Mouse (Mus musculus): ENCODE results near the gene Cabp1. TPM values are rescaled to one million over a fixed set of nuclear protein-coding genes. Genes with fewer than 3 reads are reported as not detected.
"Not testable (repeated sequence)": the region's sequence is repeated elsewhere in the genome, so short reads cannot be mapped to it uniquely, and the experiment has no call there.

Cabp1 gene
- polyA plus RNA-seq, 1 experiment from 2014 or later: 8.3 TPM

- Histone ChIP-seq H3K9ac (replicated peaks; ENCODE audit: low read depth, low read length) (no peak overlapping the region), H3K36me3 (ENCODE audit: control insufficient read depth, insufficient read depth) (no peaks in the 10 kb centered on the region), H3K27me3 (replicated peaks; ENCODE audit: control insufficient read depth, insufficient read depth, low read length) (no peaks in the 10 kb centered on the region), H3K4me1 (replicated peaks; ENCODE audit: control insufficient read depth, insufficient read depth, low read length) (0 out of 2 replicates have a peak, but pooled peaks cover 3% of the 10 kb centered on the region), H3K27ac (ENCODE audit: low read length) (no peak overlapping the region), H3K4me2 (ENCODE audit: low read length) (no peak overlapping the region), H3K4me3 (replicated peaks; ENCODE audit: low read length) (no peak overlapping the region), H3K9me3 (ENCODE audit: control insufficient read depth, low read length) (no peaks in the 10 kb centered on the region)
- no peak for ATAC-seq
- WGBS: 84% methylated on average over 7 of the region's 7 CpGs
Observed at GRCm38 (mm10) chr5:115166815-115167194, 27.4 kb downstream of the Cabp1 start.

DNA sequence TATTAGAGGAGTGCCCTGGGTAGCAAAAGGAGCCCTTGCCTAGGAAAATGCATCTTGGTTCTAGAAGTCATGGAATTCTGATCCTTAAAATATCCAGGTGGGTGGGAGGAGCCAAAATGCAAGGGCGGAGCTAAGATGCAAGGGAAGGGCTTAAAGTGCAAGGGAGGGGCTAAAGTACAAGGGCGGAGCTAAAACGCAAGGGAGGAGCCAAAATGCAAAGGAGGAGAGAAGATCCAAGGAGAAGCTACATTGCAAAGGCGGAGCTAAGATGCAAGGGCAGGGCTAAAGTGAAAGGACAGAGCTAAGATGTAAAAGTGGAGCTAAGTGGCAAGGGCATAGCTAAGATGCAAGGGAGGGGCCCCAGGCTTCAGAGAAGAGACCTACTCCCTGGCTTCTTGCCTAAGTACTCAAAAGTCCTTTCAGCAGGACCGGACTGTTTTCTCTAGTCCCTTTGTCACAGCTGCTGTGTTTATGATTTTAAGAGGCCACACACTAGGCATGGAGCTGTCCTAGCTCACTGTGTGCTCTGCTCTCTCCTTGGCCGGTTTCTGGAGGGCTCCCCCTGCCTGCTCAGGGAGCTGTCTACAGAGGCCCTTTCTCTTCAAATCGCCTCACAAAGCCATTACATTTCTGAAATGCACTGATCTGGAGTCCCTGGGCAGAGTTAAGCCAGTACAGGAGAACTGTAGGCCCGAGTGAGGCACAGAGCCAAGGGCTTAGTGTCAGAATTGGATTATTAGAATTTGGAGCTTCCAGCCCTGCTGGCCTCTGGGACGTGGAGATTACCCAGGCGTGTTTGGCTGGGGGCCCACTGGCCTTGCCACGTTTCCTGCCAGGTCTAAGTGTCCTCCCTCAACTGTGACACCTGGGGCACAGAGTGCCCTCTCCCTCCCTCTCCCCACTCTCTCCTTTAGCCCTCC, 28.0 kb downstream of the Cabp1 start:
- H3K9ac ChIP-seq (replicated peaks; ENCODE audit: low read depth, low read length): no peak overlapping the region
- no peak overlapping the region for H3K4me3 ChIP-seq (replicated peaks; ENCODE audit: low read length)
- H3K4me2 ChIP-seq (ENCODE audit: low read length): no peak overlapping the region
- H3K4me1 ChIP-seq (replicated peaks; ENCODE audit: control insufficient read depth, insufficient read depth, low read length): 0 out of 2 replicates have a peak, but pooled peaks cover 3% of the 10 kb centered on the region
- no peaks in the 10 kb centered on the region for H3K36me3 ChIP-seq (ENCODE audit: control insufficient read depth, insufficient read depth)
- 50% methylated on average over 11 of the region's 11 CpGs for WGBS
- no peaks in the 10 kb centered on the region for H3K27me3 ChIP-seq (replicated peaks; ENCODE audit: control insufficient read depth, insufficient read depth, low read length)
- no peak overlapping the region for H3K27ac ChIP-seq (ENCODE audit: low read length)
- ATAC-seq: no peak
- H3K9me3 ChIP-seq (ENCODE audit: control insufficient read depth, low read length): no peaks in the 10 kb centered on the region

DNA sequence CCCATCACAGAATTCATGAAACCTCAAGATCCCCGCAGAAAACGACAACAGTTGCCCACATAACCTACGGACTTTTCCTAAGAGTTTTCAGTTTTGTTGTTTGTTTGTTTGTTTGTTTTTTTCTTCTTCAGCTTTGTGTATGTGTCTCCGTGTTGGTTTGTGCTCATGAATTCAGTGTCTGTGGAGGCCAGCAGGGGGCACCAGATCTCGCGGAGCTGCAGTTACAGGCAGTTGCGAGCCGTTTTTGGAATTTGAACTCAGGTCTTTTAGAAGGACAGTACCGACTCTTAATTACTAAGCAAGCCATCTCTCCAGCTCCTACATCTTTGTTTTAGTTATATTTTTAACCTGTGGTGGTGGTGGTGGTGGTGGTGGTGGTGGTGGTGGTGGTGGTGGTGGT, 28.8 kb downstream of the Cabp1 start:
- Histone ChIP-seq H3K4me3 (replicated peaks; ENCODE audit: low read length) (no peak overlapping the region), H3K27me3 (replicated peaks; ENCODE audit: control insufficient read depth, insufficient read depth, low read length) (no peaks in the 10 kb centered on the region), H3K9ac (replicated peaks; ENCODE audit: low read depth, low read length) (no peak overlapping the region), H3K4me2 (ENCODE audit: low read length) (no peak overlapping the region), H3K27ac (ENCODE audit: low read length) (no peak overlapping the region), H3K36me3 (ENCODE audit: control insufficient read depth, insufficient read depth) (no peaks in the 10 kb centered on the region), H3K4me1 (replicated peaks; ENCODE audit: control insufficient read depth, insufficient read depth, low read length) (0 out of 2 replicates have a peak, but pooled peaks cover 3% of the 10 kb centered on the region), H3K9me3 (ENCODE audit: control insufficient read depth, low read length) (no peaks in the 10 kb centered on the region)
- no peak for ATAC-seq
- 67% methylated on average over 9 of the region's 9 CpGs for WGBS

DNA sequence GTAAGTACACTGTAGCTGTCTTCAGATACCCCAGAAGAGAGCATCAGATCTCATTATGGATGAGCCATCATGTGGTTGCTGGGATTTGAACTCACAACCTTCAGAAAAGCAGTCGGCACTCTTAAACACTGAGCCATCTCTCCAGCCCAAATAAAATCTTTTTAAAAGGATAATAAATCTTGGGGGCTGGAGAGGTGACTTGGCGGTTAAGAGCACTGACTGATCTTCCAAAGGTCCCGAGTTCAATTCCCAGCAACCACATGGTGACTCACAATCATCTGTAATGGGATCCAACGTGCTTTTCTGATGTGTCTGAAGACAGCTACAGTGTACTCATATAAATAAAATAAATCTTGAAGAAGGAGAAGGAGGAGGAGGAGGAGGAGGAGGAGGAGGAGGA, 29.7 kb downstream of the Cabp1 start:
- not testable (repeated sequence) for H3K4me1 ChIP-seq (replicated peaks; ENCODE audit: control insufficient read depth, insufficient read depth, low read length); H3K4me3 ChIP-seq (replicated peaks; ENCODE audit: low read length); H3K9me3 ChIP-seq (ENCODE audit: control insufficient read depth, low read length); H3K27ac ChIP-seq (ENCODE audit: low read length); H3K4me2 ChIP-seq (ENCODE audit: low read length); H3K9ac ChIP-seq (replicated peaks; ENCODE audit: low read depth, low read length); H3K27me3 ChIP-seq (replicated peaks; ENCODE audit: control insufficient read depth, insufficient read depth, low read length); ATAC-seq; H3K36me3 ChIP-seq (ENCODE audit: control insufficient read depth, insufficient read depth)
- 85% methylated on average over 4 of the region's 4 CpGs for WGBS

- WGBS: 40% methylated on average over 8 of the region's 8 CpGs
- Histone ChIP-seq H3K27ac (ENCODE audit: low read length) (no peak overlapping the region), H3K4me1 (replicated peaks; ENCODE audit: control insufficient read depth, insufficient read depth, low read length) (peaks cover 6% of the 10 kb centered on the region), H3K4me3 (replicated peaks; ENCODE audit: low read length) (no peak overlapping the region), H3K36me3 (ENCODE audit: control insufficient read depth, insufficient read depth) (no peaks in the 10 kb centered on the region), H3K9me3 (ENCODE audit: control insufficient read depth, low read length) (no peaks in the 10 kb centered on the region), H3K27me3 (replicated peaks; ENCODE audit: control insufficient read depth, insufficient read depth, low read length) (no peaks in the 10 kb centered on the region), H3K9ac (replicated peaks; ENCODE audit: low read depth, low read length) (no peak overlapping the region), H3K4me2 (ENCODE audit: low read length) (no peak overlapping the region)
- no peak for ATAC-seq
Observed at GRCm38 (mm10) chr5:115163563-115163962, 30.6 kb downstream of the Cabp1 start.

GRCm38 (mm10) chr5:115161940-115162279, 32.3 kb downstream of the Cabp1 start:
- not testable (repeated sequence) for H3K9ac ChIP-seq (replicated peaks; ENCODE audit: low read depth, low read length); H3K4me3 ChIP-seq (replicated peaks; ENCODE audit: low read length); H3K36me3 ChIP-seq (ENCODE audit: control insufficient read depth, insufficient read depth); H3K9me3 ChIP-seq (ENCODE audit: control insufficient read depth, low read length); H3K27ac ChIP-seq (ENCODE audit: low read length); H3K4me2 ChIP-seq (ENCODE audit: low read length); H3K27me3 ChIP-seq (replicated peaks; ENCODE audit: control insufficient read depth, insufficient read depth, low read length); ATAC-seq
- WGBS: 60% methylated on average over 1 of the region's 1 CpGs
- H3K4me1 ChIP-seq (replicated peaks; ENCODE audit: control insufficient read depth, insufficient read depth, low read length): peaks cover 11% of the 10 kb centered on the region

GRCm38 (mm10) chr5:115161064-115161939, 32.9 kb downstream of the Cabp1 start:
- peaks cover 17% of the 10 kb centered on the region for H3K4me1 ChIP-seq (replicated peaks; ENCODE audit: control insufficient read depth, insufficient read depth, low read length)
- H3K27me3 ChIP-seq (replicated peaks; ENCODE audit: control insufficient read depth, insufficient read depth, low read length): no peaks in the 10 kb centered on the region
- no peaks in the 10 kb centered on the region for H3K36me3 ChIP-seq (ENCODE audit: control insufficient read depth, insufficient read depth)
- WGBS: 52% methylated on average over 13 of the region's 13 CpGs
- no peaks in the 10 kb centered on the region for H3K9me3 ChIP-seq (ENCODE audit: control insufficient read depth, low read length)
- H3K9ac ChIP-seq (replicated peaks; ENCODE audit: low read depth, low read length): no peak overlapping the region
- no peak for ATAC-seq
- no peak overlapping the region for H3K27ac ChIP-seq (ENCODE audit: low read length)
- no peak overlapping the region for H3K4me3 ChIP-seq (replicated peaks; ENCODE audit: low read length)
- no peak overlapping the region for H3K4me2 ChIP-seq (ENCODE audit: low read length)

- Histone ChIP-seq H3K9ac (replicated peaks; ENCODE audit: low read depth, low read length) (no peak overlapping the region), H3K4me1 (replicated peaks; ENCODE audit: control insufficient read depth, insufficient read depth, low read length) (peaks cover 24% of the 10 kb centered on the region), H3K36me3 (ENCODE audit: control insufficient read depth, insufficient read depth) (no peaks in the 10 kb centered on the region), H3K4me2 (ENCODE audit: low read length) (no peak overlapping the region), H3K27ac (ENCODE audit: low read length) (no peak overlapping the region), H3K4me3 (replicated peaks; ENCODE audit: low read length) (no peak overlapping the region), H3K9me3 (ENCODE audit: control insufficient read depth, low read length) (no peaks in the 10 kb centered on the region), H3K27me3 (replicated peaks; ENCODE audit: control insufficient read depth, insufficient read depth, low read length) (no peaks in the 10 kb centered on the region)
- WGBS: 82% methylated on average over 6 of the region's 6 CpGs
- ATAC-seq: no peak
Observed at GRCm38 (mm10) chr5:115160655-115161054, 33.5 kb downstream of the Cabp1 start.

DNA sequence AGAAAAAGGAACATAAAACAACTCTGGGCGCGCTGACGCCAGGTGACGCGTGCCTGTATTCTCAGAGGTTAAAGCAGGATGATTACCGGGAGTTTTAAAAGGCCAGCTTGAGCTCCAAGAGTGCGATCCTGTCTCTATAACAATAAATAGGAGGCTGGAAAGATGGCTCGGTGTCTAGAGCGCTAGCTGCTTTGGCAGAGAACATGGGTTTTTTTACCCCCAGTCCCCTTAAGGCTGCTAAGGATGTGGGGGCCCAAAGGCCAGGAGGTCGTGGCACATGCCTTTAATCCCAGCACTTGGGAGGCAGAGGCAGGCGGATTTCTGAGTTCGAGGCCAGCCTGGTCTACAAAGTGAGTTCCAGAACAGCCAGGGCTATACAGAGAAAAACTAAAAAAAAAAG, 35.0 kb downstream of the Cabp1 start:
- no peaks in the 10 kb centered on the region for H3K27me3 ChIP-seq (replicated peaks; ENCODE audit: control insufficient read depth, insufficient read depth, low read length)
- WGBS: 27% methylated on average over 12 of the region's 12 CpGs
- no peak for ATAC-seq
- H3K4me3 ChIP-seq (replicated peaks; ENCODE audit: low read length): peak overlapping the region; percentile 94
- no peaks in the 10 kb centered on the region for H3K9me3 ChIP-seq (ENCODE audit: control insufficient read depth, low read length)
- peak overlapping the region; percentile 83 for H3K9ac ChIP-seq (replicated peaks; ENCODE audit: low read depth, low read length)
- H3K4me1 ChIP-seq (replicated peaks; ENCODE audit: control insufficient read depth, insufficient read depth, low read length): peaks cover 35% of the 10 kb centered on the region
- peak overlapping the region; percentile 99 for H3K27ac ChIP-seq (ENCODE audit: low read length)
- H3K4me2 ChIP-seq (ENCODE audit: low read length): peak overlapping the region; percentile 88
- no peaks in the 10 kb centered on the region for H3K36me3 ChIP-seq (ENCODE audit: control insufficient read depth, insufficient read depth)

All from forebrain, embryonic 16.5 days (tissue).